Mouse (Mus musculus): Measurements from ENCODE around the gene St3gal2. TPM values are rescaled to one million over a fixed set of nuclear protein-coding genes. Genes with fewer than 3 reads are reported as not detected.
"Not testable (repeated sequence)": the region's sequence is repeated elsewhere in the genome, so short reads cannot be mapped to it uniquely, and the experiment has no call there.

The St3gal2 gene
- polyA plus RNA-seq, 1 experiment from 2014 or later = 34.5 TPM

DNA sequence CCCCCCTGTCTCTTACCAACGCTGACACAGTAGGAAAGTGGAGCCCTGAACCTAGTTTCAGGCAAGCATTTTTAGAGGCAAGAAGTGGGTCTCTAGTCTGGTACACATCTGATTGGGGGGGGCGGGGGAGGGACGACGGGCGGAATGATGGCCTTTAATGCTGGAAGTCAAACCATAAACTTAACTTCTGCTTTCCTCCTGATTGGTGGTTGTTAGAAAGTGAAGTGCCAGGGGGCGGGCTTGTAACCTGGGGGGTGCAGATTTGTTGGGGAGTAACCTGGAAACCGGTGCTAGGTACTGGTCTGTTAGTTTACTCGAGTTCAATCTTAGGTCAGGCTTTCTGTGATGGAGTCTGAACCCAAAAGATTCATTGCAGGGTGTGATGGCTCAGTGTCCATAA, 1.3 kb upstream of the St3gal2 start:
- Histone ChIP-seq H3K9me3 (no peaks in the 10 kb centered on the region), H3K27me3 (replicated peaks; ENCODE audit: low read depth, poor library complexity, severe bottlenecking) (no peaks in the 10 kb centered on the region), H3K4me3 (no peak overlapping the region), H3K4me1 (peaks cover 43% of the 10 kb centered on the region), H3K36me3 (replicated peaks) (peaks cover 10% of the 10 kb centered on the region), H3K27ac (replicated peaks) (no peak overlapping the region)
- 78% methylated on average over 8 of the region's 8 CpGs for WGBS
- DNase-seq (ENCODE audit: low spot score) = no peak

GRCm38 (mm10) chr8:110920032-110920772, 480 bp downstream of the St3gal2 start:
- Histone ChIP-seq H3K36me3 (replicated peaks) (peaks cover 25% of the 10 kb centered on the region), H3K4me1 (peaks cover 49% of the 10 kb centered on the region), H3K4me3 (peak overlapping the region; percentile 91), H3K27me3 (replicated peaks; ENCODE audit: low read depth, poor library complexity, severe bottlenecking) (no peaks in the 10 kb centered on the region), H3K9me3 (no peaks in the 10 kb centered on the region), H3K27ac (replicated peaks) (peak overlapping the region; percentile 95)
- no peak for DNase-seq (ENCODE audit: low spot score)
- 2% methylated on average over 37 of the region's 37 CpGs for WGBS

DNA sequence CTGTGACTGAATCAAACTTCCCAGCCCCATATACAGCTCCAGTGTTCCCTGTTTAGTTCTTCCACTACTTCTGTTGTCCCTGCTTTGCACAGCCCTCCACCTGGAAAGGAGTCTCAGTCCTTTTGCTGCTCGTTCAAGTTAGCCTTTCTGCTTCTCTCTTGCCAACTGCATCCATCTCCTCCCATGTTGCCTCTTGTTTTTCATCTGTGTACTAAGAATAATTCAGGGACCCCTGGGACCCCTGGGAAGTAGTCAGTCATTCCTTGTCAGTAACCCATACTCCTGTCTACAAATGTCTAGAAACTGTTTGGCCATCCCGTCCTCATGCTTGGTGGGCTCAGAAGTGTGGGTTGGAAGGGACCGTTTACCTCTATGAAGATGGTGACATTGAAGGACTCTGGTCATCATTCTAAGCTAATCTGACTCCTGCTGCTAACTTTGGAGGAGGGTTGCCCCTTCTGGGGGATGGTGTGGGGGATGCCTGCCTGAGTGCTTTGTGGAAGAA, 1.1 kb downstream of the St3gal2 start:
- WGBS = 24% methylated on average over 3 of the region's 3 CpGs
- DNase-seq (ENCODE audit: low spot score) = no peak
- Histone ChIP-seq H3K27ac (replicated peaks) (peak overlapping the region; percentile 95), H3K4me3 (peak overlapping the region; percentile 91), H3K36me3 (replicated peaks) (peaks cover 29% of the 10 kb centered on the region), H3K4me1 (peaks cover 55% of the 10 kb centered on the region), H3K9me3 (no peaks in the 10 kb centered on the region), H3K27me3 (replicated peaks; ENCODE audit: low read depth, poor library complexity, severe bottlenecking) (no peaks in the 10 kb centered on the region)

DNA sequence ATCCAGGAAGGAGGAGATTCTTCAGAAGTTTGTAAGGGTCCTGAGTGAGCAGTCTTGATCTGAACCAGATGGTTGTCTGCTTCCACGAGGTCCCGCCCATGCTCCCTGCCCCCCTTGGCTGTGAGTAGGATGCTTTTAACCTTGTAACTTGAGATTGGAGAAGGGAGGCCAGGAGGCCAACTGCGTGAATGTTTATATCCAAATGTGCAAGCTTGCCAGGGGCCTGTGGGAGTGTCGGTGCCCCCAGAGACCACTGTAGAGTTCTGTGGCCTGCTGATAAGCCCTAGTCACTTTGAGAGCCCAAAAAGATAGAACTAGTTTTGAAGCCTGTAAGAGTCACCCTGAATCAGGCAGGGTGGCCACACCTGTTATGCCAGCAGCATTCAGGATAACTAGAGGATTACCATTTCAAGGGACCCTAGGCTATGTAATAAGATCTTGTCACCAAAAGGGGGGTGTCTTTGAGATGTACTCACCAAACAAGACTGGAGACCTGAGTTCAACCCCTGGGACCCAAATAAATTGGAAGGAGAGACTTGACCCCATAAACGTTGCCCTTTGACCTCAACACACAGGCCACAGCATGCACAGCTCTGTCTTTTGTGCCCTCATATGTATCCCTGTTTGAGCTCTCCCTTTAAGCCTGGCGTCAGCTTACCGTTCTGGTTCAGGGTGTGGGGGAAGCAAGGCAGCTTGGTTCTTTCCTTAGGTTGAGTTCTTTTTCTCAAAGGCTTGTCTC, 1.9 kb downstream of the St3gal2 start:
- H3K27me3 ChIP-seq (replicated peaks; ENCODE audit: low read depth, poor library complexity, severe bottlenecking) = no peaks in the 10 kb centered on the region
- peak overlapping the region; percentile 95 for H3K27ac ChIP-seq (replicated peaks)
- H3K4me1 ChIP-seq = peaks cover 61% of the 10 kb centered on the region
- DNase-seq (ENCODE audit: low spot score) = peak; percentile 88
- WGBS = 14% methylated on average over 7 of the region's 7 CpGs
- peaks cover 29% of the 10 kb centered on the region for H3K36me3 ChIP-seq (replicated peaks)
- peak overlapping the region; percentile 91 for H3K4me3 ChIP-seq
- H3K9me3 ChIP-seq = no peaks in the 10 kb centered on the region

DNA sequence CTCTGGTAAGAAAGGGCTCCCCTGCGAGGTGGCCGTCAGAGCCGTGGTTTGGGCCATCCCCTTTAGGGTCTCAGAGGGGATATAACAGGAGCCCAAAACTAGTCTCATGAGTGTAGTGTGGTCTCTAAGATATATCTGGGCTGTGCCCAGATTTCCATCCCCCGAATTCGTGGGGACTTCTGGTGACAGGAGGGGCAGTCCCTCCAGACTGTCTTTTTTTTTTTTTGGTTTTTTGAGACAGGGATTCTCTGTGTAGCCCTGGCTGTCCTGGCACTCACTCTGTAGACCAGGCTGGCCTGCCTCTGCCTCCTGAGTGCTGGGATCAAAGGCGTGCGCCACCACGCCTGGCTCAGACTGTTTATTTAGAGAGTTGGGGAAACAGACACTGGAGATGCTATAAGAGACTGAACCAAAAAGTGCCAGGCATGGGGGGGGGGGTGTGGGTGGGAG, 6.0 kb downstream of the St3gal2 start:
- WGBS = 89% methylated on average over 8 of the region's 8 CpGs

GRCm38 (mm10) chr8:110926690-110927089, 7.0 kb downstream of the St3gal2 start:
- WGBS = 57% methylated on average over 5 of the region's 5 CpGs
- Histone ChIP-seq H3K4me3 (no peak overlapping the region), H3K36me3 (replicated peaks) (peaks cover 69% of the 10 kb centered on the region), H3K27me3 (replicated peaks; ENCODE audit: low read depth, poor library complexity, severe bottlenecking) (no peaks in the 10 kb centered on the region), H3K27ac (replicated peaks) (no peak overlapping the region), H3K9me3 (no peaks in the 10 kb centered on the region), H3K4me1 (peaks cover 49% of the 10 kb centered on the region)
- no peak for DNase-seq (ENCODE audit: low spot score)

More for the DNA sequence above, 6.0 kb downstream of the St3gal2 start:
- peaks cover 55% of the 10 kb centered on the region for H3K4me1 ChIP-seq
- no peaks in the 10 kb centered on the region for H3K9me3 ChIP-seq
- H3K4me3 ChIP-seq = no peak overlapping the region
- H3K27ac ChIP-seq (replicated peaks) = 0 out of 2 replicates have a peak overlapping the region, but pooled peaks have one; percentile 10
- no peaks in the 10 kb centered on the region for H3K27me3 ChIP-seq (replicated peaks; ENCODE audit: low read depth, poor library complexity, severe bottlenecking)
- DNase-seq (ENCODE audit: low spot score) = no peak
- H3K36me3 ChIP-seq (replicated peaks) = peaks cover 60% of the 10 kb centered on the region

DNA sequence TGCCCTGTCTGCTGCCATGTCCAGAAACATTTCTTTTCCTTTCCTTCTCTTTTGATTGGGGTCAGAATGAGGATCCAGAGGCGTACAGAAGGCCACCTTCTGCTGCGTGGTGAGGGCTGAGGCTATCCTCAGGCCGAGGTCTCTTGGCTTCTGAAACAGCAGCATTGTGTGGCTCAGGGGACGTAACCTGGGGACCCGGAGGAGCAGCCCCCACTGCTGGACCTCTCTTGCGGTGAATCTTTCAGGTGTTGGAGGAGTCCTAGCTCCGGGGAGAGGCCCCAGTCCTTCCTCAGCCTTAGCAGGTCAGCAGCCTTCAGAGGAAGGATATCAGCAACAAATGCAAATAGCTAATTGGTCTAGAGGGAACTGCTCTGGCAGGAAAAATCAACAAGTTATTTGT, 8.7 kb downstream of the St3gal2 start:
- H3K9me3 ChIP-seq = no peaks in the 10 kb centered on the region
- 83% methylated on average over 7 of the region's 7 CpGs for WGBS
- peaks cover 64% of the 10 kb centered on the region for H3K36me3 ChIP-seq (replicated peaks)
- H3K4me1 ChIP-seq = peaks cover 38% of the 10 kb centered on the region
- DNase-seq (ENCODE audit: low spot score) = no peak
- no peaks in the 10 kb centered on the region for H3K27me3 ChIP-seq (replicated peaks; ENCODE audit: low read depth, poor library complexity, severe bottlenecking)
- H3K4me3 ChIP-seq = no peak overlapping the region
- H3K27ac ChIP-seq (replicated peaks) = peak overlapping the region; percentile 51

DNA sequence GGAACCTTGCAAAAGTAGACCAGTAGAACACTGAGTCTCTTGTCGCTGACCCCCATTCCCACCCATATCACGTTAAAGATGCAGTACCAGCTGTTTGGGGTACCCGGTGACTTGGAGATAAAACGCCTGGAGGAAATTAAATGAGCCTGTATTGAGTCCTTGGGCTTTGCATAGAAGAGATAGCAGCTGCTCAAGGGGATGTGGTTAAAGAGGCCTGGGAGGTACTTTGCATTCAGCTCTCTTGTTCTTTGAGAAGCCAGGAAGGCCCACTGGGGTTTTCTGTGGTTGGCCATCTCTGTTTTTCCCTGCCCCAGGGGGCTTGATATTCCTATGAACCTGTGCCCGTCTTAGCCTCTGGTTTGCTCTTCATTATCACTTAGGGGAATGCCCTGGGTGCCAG, 9.3 kb downstream of the St3gal2 start:
- Histone ChIP-seq H3K4me1 (peaks cover 33% of the 10 kb centered on the region), H3K27me3 (replicated peaks; ENCODE audit: low read depth, poor library complexity, severe bottlenecking) (no peaks in the 10 kb centered on the region), H3K9me3 (no peaks in the 10 kb centered on the region), H3K4me3 (no peak overlapping the region), H3K27ac (replicated peaks) (no peak overlapping the region), H3K36me3 (replicated peaks) (peaks cover 61% of the 10 kb centered on the region)
- WGBS = 69% methylated on average over 5 of the region's 5 CpGs
- no peak for DNase-seq (ENCODE audit: low spot score)

DNA sequence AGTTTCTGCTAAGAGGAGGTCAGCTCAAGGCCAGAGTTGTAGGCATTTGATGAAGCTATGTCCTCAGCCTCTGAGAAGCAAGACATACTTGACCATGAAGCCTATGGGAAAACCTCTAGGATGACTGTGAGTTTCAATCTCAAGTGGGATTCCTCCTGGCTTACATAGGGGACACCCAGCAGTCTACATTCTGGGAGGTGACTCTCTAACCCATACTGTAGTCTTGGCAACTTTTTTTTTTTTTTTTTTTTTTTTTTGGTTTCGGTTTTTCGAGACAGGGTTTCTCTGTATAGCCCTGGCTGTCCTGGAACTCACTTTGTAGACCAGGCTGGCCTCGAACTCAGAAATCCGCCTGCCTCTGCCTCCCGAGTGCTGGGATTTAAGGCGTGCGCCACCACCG, 9.9 kb downstream of the St3gal2 start:
- H3K9me3 ChIP-seq; DNase-seq (ENCODE audit: low spot score); H3K4me3 ChIP-seq; H3K27me3 ChIP-seq (replicated peaks; ENCODE audit: low read depth, poor library complexity, severe bottlenecking); H3K27ac ChIP-seq (replicated peaks): not testable (repeated sequence)
- Histone ChIP-seq H3K36me3 (replicated peaks) (peaks cover 59% of the 10 kb centered on the region), H3K4me1 (peaks cover 32% of the 10 kb centered on the region)
- WGBS = 88% methylated on average over 8 of the region's 8 CpGs

DNA sequence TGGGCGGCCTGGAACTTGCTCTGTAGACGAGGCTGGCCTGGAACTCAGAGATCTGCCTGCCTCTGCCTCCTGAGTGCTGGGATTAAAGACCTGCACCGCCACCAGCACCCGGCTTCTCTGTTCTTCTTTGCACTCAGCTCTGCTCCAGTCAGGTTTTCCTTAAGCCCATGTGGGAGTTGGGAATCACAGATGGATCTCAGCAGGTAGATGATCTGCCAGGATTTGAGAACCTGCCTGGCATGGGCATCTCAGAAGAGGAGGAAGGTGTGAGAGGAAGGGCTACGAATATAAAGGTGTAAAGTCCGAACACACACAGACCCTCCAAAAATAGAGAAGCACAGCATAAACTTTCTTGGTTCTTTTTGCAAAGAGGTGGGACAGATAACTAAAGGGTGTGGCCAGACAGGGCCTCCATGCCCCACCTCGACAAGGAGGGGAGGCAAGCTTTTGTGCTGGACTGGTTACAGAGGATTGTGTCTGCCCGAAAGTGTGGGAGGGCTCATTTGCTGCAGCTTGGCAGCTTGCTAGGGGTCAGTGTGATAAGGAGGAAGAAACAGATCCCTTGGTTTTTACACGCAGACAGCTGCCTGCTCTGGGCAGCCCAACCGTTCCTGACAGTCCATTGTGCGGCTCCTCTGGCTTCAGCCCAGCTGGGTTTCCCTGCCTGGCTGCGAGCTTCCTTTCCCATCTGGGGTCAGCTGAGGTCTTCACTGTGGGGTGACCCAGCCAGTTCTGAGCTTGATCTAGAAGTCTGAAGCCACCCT, 11.6 kb downstream of the St3gal2 start:
- no peak for DNase-seq (ENCODE audit: low spot score)
- 76% methylated on average over 12 of the region's 12 CpGs for WGBS
- H3K27ac ChIP-seq (replicated peaks) = no peak overlapping the region
- H3K36me3 ChIP-seq (replicated peaks) = peaks cover 50% of the 10 kb centered on the region
- no peaks in the 10 kb centered on the region for H3K9me3 ChIP-seq
- no peaks in the 10 kb centered on the region for H3K27me3 ChIP-seq (replicated peaks; ENCODE audit: low read depth, poor library complexity, severe bottlenecking)
- H3K4me3 ChIP-seq = no peak overlapping the region
- H3K4me1 ChIP-seq = peaks cover 23% of the 10 kb centered on the region

- Histone ChIP-seq H3K27me3 (replicated peaks; ENCODE audit: low read depth, poor library complexity, severe bottlenecking) (no peaks in the 10 kb centered on the region), H3K4me1 (peaks cover 14% of the 10 kb centered on the region), H3K4me3 (no peak overlapping the region), H3K9me3 (no peaks in the 10 kb centered on the region), H3K36me3 (replicated peaks) (peaks cover 55% of the 10 kb centered on the region), H3K27ac (replicated peaks) (no peak overlapping the region)
- 89% methylated on average over 3 of the region's 3 CpGs for WGBS
- no peak for DNase-seq (ENCODE audit: low spot score)
These were observed 12.7 kb downstream of the St3gal2 start for GRCm38 (mm10) chr8:110932444-110932843.

DNA sequence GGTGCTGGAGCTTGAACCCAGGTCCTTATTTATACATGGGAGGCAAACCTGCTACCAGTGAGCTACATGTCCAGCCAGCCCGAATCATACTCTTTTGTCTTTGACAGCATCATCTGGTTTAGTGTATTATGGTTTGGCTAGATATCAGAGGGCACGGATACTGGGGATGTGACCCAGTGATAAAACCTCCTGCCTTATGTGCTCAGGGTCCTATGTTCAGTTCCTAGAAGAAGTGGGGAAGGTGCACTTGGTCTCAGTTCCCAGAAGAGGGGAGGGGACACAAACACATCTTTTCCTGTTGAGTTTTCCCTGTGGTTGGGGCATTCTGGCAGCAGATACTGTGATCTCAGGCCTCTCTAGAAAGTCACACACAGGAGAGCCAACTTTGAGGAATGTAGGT, 13.6 kb downstream of the St3gal2 start:
- Histone ChIP-seq H3K36me3 (replicated peaks) (peaks cover 57% of the 10 kb centered on the region), H3K27ac (replicated peaks) (no peak overlapping the region), H3K9me3 (no peaks in the 10 kb centered on the region), H3K27me3 (replicated peaks; ENCODE audit: low read depth, poor library complexity, severe bottlenecking) (no peaks in the 10 kb centered on the region), H3K4me3 (no peak overlapping the region), H3K4me1 (peaks cover 12% of the 10 kb centered on the region)
- 89% methylated on average over 2 of the region's 2 CpGs for WGBS
- DNase-seq (ENCODE audit: low spot score) = no peak
